Mouse (Mus musculus): ENCODE measurements around the gene Klhl32. TPM values are rescaled to one million over a fixed set of nuclear protein-coding genes. Genes with fewer than 3 reads are reported as not detected.
A peak's percentile ranks its signal among the peaks of the same experiment; 100 is the strongest.

Gene Klhl32
- polyA plus RNA-seq, 1 experiment from 2014 or later: 1.7 TPM

DNA sequence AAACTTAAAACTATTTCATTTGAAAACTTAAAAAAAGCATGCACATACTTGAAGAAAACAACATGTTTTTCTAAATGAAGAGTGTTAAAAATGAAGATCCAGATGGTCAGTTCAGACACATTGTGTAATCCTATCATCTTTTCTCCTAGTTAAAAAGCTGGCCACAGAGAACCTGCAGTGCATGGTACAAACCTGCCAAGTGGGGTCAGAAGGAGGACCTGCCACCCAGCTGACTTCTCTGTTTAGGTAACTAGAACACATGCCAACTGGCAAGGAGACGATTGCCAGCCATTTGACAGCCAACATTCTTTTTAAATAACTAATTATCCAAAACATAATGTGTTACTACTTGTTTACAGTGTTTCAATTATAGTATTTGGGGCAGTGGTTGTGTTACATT, 252.3 kb downstream of the Klhl32 start:
- 88% methylated on average over 1 of the region's 1 CpGs for WGBS
- Histone ChIP-seq H3K4me2 (ENCODE audit: low read depth, low read length) (no peak overlapping the region), H3K4me1 (ENCODE audit: control insufficient read depth, insufficient read depth, low read length) (no peaks in the 10 kb centered on the region), H3K9me3 (replicated peaks; ENCODE audit: control insufficient read depth, low read length) (no peaks in the 10 kb centered on the region), H3K27me3 (ENCODE audit: control insufficient read depth, insufficient read depth, low read length) (no peaks in the 10 kb centered on the region), H3K27ac (replicated peaks; ENCODE audit: low read depth, low read length) (no peak overlapping the region), H3K9ac (replicated peaks; ENCODE audit: low read length) (no peak overlapping the region), H3K36me3 (replicated peaks; ENCODE audit: control insufficient read depth, insufficient read depth, low read depth, low read length) (no peaks in the 10 kb centered on the region), H3K4me3 (ENCODE audit: low read depth, low read length) (no peak overlapping the region)
- ATAC-seq (replicated peaks; ENCODE audit: insufficient number of reproducible peaks, low FRiP score, low TSS enrichment, low read depth) (no peak), DNase-seq (ENCODE audit: low spot score) (no peak)

DNA sequence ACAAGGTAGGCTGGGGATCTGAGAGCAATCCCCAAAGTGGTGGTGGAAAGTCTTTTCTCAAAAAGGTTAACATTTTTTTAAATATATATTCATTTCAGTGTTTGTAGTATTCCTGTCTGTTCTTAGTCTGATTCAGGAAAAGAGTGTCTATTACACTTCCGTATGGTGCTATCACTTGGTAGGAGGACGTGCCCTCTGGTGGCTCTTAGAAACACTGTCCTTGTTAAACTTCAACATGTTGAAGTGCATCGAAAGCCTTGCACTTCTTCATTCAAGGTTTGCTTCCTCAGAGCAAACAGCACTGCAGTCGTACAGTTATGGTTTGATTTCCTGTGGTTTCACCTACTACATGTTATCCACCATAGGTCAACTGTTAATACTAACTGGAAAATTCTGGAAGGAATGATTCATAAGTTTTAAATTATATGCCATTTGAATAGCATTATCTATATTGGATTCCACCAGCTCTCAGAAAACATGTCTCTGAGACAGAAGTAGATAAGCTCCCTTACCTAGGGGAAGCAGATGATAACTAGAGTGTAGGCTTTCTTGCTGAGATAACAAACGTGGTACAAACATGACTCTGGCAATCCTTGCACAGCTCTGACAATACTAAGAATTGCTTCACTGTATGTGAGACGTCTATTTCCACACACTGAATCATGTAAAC, 253.8 kb downstream of the Klhl32 start:
- H3K4me3 ChIP-seq (ENCODE audit: low read depth, low read length): no peak overlapping the region
- no peak overlapping the region for H3K9ac ChIP-seq (replicated peaks; ENCODE audit: low read length)
- no peaks in the 10 kb centered on the region for H3K9me3 ChIP-seq (replicated peaks; ENCODE audit: control insufficient read depth, low read length)
- H3K27me3 ChIP-seq (ENCODE audit: control insufficient read depth, insufficient read depth, low read length): no peaks in the 10 kb centered on the region
- H3K36me3 ChIP-seq (replicated peaks; ENCODE audit: control insufficient read depth, insufficient read depth, low read depth, low read length): no peaks in the 10 kb centered on the region
- no peaks in the 10 kb centered on the region for H3K4me1 ChIP-seq (ENCODE audit: control insufficient read depth, insufficient read depth, low read length)
- H3K4me2 ChIP-seq (ENCODE audit: low read depth, low read length): no peak overlapping the region
- no peak overlapping the region for H3K27ac ChIP-seq (replicated peaks; ENCODE audit: low read depth, low read length)
- DNase-seq (ENCODE audit: low spot score) (no peak), ATAC-seq (replicated peaks; ENCODE audit: insufficient number of reproducible peaks, low FRiP score, low TSS enrichment, low read depth) (no peak)
- 90% methylated on average over 6 of the region's 6 CpGs for WGBS

DNA sequence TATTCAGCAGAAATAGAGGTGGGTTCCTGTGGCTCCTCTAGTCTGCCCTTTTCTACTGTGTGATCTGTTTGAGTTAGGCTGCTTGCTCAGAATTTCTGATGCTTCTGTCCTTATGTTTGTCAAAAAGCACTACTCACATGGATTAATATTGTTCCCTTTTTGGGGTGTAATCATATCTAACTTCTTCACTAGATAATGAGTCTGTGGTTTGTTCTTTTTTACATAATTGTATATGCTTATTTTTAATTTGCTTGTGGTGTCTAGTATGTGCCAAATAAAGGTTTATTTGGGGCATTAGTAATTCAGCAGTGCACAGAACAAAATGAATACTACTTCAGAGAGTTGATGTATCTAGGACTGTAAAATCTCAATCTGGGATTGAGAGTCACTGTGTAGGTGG, 256.1 kb downstream of the Klhl32 start:
- DNase-seq (ENCODE audit: low spot score) (no peak), ATAC-seq (replicated peaks; ENCODE audit: insufficient number of reproducible peaks, low FRiP score, low TSS enrichment, low read depth) (no peak)
- H3K4me1 ChIP-seq (ENCODE audit: control insufficient read depth, insufficient read depth, low read length): no peaks in the 10 kb centered on the region
- no peak overlapping the region for H3K9ac ChIP-seq (replicated peaks; ENCODE audit: low read length)
- H3K4me2 ChIP-seq (ENCODE audit: low read depth, low read length): no peak overlapping the region
- H3K27me3 ChIP-seq (ENCODE audit: control insufficient read depth, insufficient read depth, low read length): no peaks in the 10 kb centered on the region
- no peaks in the 10 kb centered on the region for H3K9me3 ChIP-seq (replicated peaks; ENCODE audit: control insufficient read depth, low read length)
- H3K4me3 ChIP-seq (ENCODE audit: low read depth, low read length): no peak overlapping the region
- H3K27ac ChIP-seq (replicated peaks; ENCODE audit: low read depth, low read length): no peak overlapping the region
- H3K36me3 ChIP-seq (replicated peaks; ENCODE audit: control insufficient read depth, insufficient read depth, low read depth, low read length): no peaks in the 10 kb centered on the region

DNA sequence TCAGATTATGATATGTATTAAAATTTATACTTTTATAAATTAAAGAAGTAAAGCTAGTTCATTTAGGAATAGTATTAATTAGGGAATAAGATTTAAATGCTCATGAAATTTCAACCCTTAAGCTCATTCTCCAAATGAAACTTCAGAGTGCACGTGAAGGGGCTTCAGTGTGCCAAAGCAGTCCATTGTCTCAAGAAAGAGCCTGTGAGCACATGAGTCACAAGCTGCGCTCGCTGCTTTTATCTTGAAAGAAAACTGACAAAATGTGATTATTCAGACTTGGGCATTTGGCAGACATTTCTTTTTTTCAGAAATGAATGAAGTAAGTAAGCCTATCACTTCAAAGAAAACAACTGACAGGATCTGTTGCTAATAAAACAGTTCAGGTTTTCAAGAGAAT, 266.9 kb downstream of the Klhl32 start:
- 87% methylated on average over 3 of the region's 3 CpGs for WGBS
- Histone ChIP-seq H3K27me3 (ENCODE audit: control insufficient read depth, insufficient read depth, low read length) (no peaks in the 10 kb centered on the region), H3K9me3 (replicated peaks; ENCODE audit: control insufficient read depth, low read length) (no peaks in the 10 kb centered on the region), H3K4me1 (ENCODE audit: control insufficient read depth, insufficient read depth, low read length) (no peaks in the 10 kb centered on the region), H3K27ac (replicated peaks; ENCODE audit: low read depth, low read length) (no peak overlapping the region), H3K4me2 (ENCODE audit: low read depth, low read length) (no peak overlapping the region), H3K9ac (replicated peaks; ENCODE audit: low read length) (no peak overlapping the region), H3K36me3 (replicated peaks; ENCODE audit: control insufficient read depth, insufficient read depth, low read depth, low read length) (no peaks in the 10 kb centered on the region), H3K4me3 (ENCODE audit: low read depth, low read length) (no peak overlapping the region)
- DNase-seq (ENCODE audit: low spot score) (no peak), ATAC-seq (replicated peaks; ENCODE audit: insufficient number of reproducible peaks, low FRiP score, low TSS enrichment, low read depth) (no peak)

DNA sequence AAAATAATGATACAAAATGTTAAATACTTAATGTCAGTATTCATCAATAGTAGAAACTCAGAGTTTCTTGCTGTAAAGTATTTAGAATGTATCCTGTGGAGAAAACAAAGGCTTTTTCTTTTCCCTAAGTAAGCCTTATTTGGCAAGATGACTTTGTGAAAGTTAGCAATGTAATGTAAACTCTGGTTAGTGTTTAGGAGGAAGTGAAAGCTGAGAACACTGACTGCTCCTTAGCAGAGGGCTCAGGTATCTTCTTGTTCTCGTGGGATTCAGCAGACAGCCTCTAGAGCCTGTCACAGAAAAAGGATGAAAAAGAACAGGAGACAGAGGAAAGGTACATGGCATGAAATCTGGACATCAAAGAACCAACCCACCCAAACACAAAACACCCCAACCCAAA, 268.6 kb downstream of the Klhl32 start:
- H3K9ac ChIP-seq (replicated peaks; ENCODE audit: low read length): no peak overlapping the region
- 45% methylated on average over 1 of the region's 1 CpGs for WGBS
- ATAC-seq (replicated peaks; ENCODE audit: insufficient number of reproducible peaks, low FRiP score, low TSS enrichment, low read depth): no peak
- no peak for DNase-seq (ENCODE audit: low spot score)
- H3K9me3 ChIP-seq (replicated peaks; ENCODE audit: control insufficient read depth, low read length): no peaks in the 10 kb centered on the region
- H3K4me3 ChIP-seq (ENCODE audit: low read depth, low read length): no peak overlapping the region
- H3K4me2 ChIP-seq (ENCODE audit: low read depth, low read length): no peak overlapping the region
- H3K27me3 ChIP-seq (ENCODE audit: control insufficient read depth, insufficient read depth, low read length): no peaks in the 10 kb centered on the region
- no peaks in the 10 kb centered on the region for H3K4me1 ChIP-seq (ENCODE audit: control insufficient read depth, insufficient read depth, low read length)
- H3K36me3 ChIP-seq (replicated peaks; ENCODE audit: control insufficient read depth, insufficient read depth, low read depth, low read length): no peaks in the 10 kb centered on the region
- H3K27ac ChIP-seq (replicated peaks; ENCODE audit: low read depth, low read length): no peak overlapping the region

DNA sequence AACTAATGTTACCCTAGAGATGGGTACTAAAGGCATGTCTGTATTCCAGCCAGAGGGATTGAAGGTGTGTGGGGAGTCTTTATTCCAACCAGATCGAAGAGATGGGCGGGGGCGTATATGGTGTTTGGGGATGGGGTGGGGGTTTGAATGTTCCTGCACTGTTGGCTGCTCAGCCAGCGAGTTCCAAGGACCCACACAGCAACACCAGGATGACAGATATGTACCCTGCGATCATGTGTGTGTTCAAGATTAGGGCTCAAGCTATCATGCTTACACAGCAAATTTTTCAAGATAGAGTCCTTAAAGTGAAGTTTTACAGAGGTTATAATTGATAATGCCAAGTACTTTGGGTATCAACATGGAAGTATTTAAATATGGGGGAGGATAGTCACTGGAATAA, 273.3 kb downstream of the Klhl32 start:
- Histone ChIP-seq H3K9ac (replicated peaks; ENCODE audit: low read length) (no peak overlapping the region), H3K4me2 (ENCODE audit: low read depth, low read length) (no peak overlapping the region), H3K27me3 (ENCODE audit: control insufficient read depth, insufficient read depth, low read length) (no peaks in the 10 kb centered on the region), H3K9me3 (replicated peaks; ENCODE audit: control insufficient read depth, low read length) (no peaks in the 10 kb centered on the region), H3K36me3 (replicated peaks; ENCODE audit: control insufficient read depth, insufficient read depth, low read depth, low read length) (no peaks in the 10 kb centered on the region), H3K4me1 (ENCODE audit: control insufficient read depth, insufficient read depth, low read length) (no peaks in the 10 kb centered on the region), H3K4me3 (ENCODE audit: low read depth, low read length) (no peak overlapping the region), H3K27ac (replicated peaks; ENCODE audit: low read depth, low read length) (no peak overlapping the region)
- DNase-seq (ENCODE audit: low spot score): no peak
- WGBS: 96% methylated on average over 5 of the region's 5 CpGs
- no peak for ATAC-seq (replicated peaks; ENCODE audit: insufficient number of reproducible peaks, low FRiP score, low TSS enrichment, low read depth)

DNA sequence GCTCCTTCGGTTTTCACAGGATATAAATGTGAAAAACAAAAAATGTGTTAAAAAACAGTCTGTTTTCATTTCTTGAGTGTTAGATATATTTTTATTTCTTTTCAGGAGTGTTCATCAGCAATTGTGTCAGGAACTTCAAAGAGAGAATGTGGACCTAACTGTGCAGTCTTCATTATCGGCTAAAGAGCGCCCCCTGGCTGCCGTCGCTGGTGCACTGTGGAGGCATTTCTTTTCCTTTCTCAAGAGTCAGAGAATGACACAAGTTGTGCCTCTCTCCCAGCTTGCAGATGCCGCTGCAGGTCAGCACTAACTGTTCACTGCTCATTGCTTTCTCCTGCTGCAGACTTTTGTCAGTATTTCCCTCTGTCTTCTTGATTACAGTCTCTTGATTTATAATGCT, 276.6 kb downstream of the Klhl32 start:
- H3K27ac ChIP-seq (replicated peaks; ENCODE audit: low read depth, low read length): no peak overlapping the region
- no peaks in the 10 kb centered on the region for H3K4me1 ChIP-seq (ENCODE audit: control insufficient read depth, insufficient read depth, low read length)
- H3K27me3 ChIP-seq (ENCODE audit: control insufficient read depth, insufficient read depth, low read length): no peaks in the 10 kb centered on the region
- 16% methylated on average over 6 of the region's 6 CpGs for WGBS
- H3K9ac ChIP-seq (replicated peaks; ENCODE audit: low read length): no peak overlapping the region
- no peaks in the 10 kb centered on the region for H3K9me3 ChIP-seq (replicated peaks; ENCODE audit: control insufficient read depth, low read length)
- 0 out of 2 replicates have a peak, but pooled peaks have one; percentile 56 for ATAC-seq (replicated peaks; ENCODE audit: insufficient number of reproducible peaks, low FRiP score, low TSS enrichment, low read depth)
- H3K4me2 ChIP-seq (ENCODE audit: low read depth, low read length): no peak overlapping the region
- no peak overlapping the region for H3K4me3 ChIP-seq (ENCODE audit: low read depth, low read length)
- peak; percentile 81 for DNase-seq (ENCODE audit: low spot score)
- H3K36me3 ChIP-seq (replicated peaks; ENCODE audit: control insufficient read depth, insufficient read depth, low read depth, low read length): no peaks in the 10 kb centered on the region

DNA sequence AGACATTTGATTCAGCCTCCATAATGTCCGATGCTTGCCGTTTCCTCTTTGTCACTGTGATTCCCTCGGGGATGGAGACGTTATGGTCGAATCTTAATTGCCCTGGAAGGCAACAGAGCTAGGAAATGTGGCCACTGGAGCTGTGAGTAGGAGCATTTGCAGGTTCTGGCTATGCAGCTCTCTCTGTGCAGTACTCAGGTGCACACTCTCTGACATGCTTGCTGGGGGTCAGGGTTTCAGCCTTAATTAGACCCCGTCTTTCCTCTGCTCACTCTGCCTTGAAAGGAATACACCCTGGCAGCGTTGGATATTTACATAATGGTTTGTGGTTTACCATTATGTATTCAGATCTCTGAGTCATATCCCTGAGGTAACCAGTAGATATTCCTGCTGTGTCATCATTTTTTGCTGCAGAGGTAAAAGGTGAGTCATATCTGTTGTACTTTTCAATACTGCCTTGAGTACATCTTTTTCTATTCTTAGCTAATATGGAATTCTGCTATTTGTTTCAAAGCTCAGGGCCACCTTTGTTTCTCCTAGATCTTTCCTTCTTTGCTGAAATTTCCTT, 281.9 kb downstream of the Klhl32 start:
- no peak overlapping the region for H3K9ac ChIP-seq (replicated peaks; ENCODE audit: low read length)
- ATAC-seq (replicated peaks; ENCODE audit: insufficient number of reproducible peaks, low FRiP score, low TSS enrichment, low read depth): no peak
- no peak overlapping the region for H3K4me3 ChIP-seq (ENCODE audit: low read depth, low read length)
- H3K27me3 ChIP-seq (ENCODE audit: control insufficient read depth, insufficient read depth, low read length): no peaks in the 10 kb centered on the region
- H3K27ac ChIP-seq (replicated peaks; ENCODE audit: low read depth, low read length): no peak overlapping the region
- H3K36me3 ChIP-seq (replicated peaks; ENCODE audit: control insufficient read depth, insufficient read depth, low read depth, low read length): no peaks in the 10 kb centered on the region
- 81% methylated on average over 7 of the region's 7 CpGs for WGBS
- DNase-seq (ENCODE audit: low spot score): no peak
- H3K9me3 ChIP-seq (replicated peaks; ENCODE audit: control insufficient read depth, low read length): no peaks in the 10 kb centered on the region
- H3K4me1 ChIP-seq (ENCODE audit: control insufficient read depth, insufficient read depth, low read length): no peaks in the 10 kb centered on the region
- no peak overlapping the region for H3K4me2 ChIP-seq (ENCODE audit: low read depth, low read length)

Measured in embryonic facial prominence, embryonic 11.5 days (tissue).